Mouse (Mus musculus): ENCODE data around the gene Bicdl1.
"Not testable (repeated sequence)": the region's sequence is repeated elsewhere in the genome, so short reads cannot be mapped to it uniquely, and the experiment has no call there.

DNA sequence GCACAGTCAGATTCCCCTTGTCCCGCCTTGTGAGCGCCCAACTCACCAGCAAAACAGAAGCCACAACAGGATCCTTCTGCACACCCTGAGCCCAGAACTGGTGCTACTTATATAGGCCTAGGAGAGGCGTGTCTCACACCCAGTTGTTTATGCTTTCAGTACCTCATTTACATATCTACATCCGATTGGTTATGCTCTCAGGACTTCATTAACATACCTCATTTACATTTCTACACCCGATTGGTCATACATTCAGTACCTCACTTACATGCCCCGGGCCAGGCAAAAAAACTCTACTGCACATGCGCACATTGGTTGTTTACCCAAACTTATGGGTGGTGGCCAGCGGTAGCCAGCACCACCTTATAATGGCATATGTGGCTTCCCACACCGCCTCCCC is 20.5 kb upstream of the Bicdl1 start:
- not testable (repeated sequence) for TF ChIP-seq CTCF (IDR thresholded peaks at IDR 0.05; ENCODE audit: borderline replicate concordance, insufficient read depth, low read length); POLR2A (IDR thresholded peaks at IDR 0.05; ENCODE audit: low read depth, low read length)

All from embryonic fibroblast, embryonic 13.5 days (primary cell).